Comparison of ENCODE assay signal across 30 mouse cellular contexts in genomic region chr15:89462176-89462575, GRCm38 (mm10). TPM values are rescaled to one million over a fixed set of nuclear protein-coding genes. Genes with fewer than 3 reads are reported as not detected.
"Had no signal": no experiment of that assay in that cellular context is flagged by ENCODE, and none has a peak within 500 bp of the region (broad histone marks: within the 10 kb centered on the region; RNA-seq: fewer than 3 reads in every experiment).

No protein-coding gene starts in this region.

- ATAC-seq: forebrain, embryonic 13.5 days; forebrain, embryonic 14.5 days; forebrain, embryonic 15.5 days; forebrain, embryonic 16.5 days; forebrain, postnatal 0 days had no signal

- H3K36me3 ChIP-seq: embryonic facial prominence, embryonic 12.5 days; embryonic facial prominence, embryonic 13.5 days; embryonic facial prominence, embryonic 15.5 days had no signal

- H3K4me1 ChIP-seq: embryonic facial prominence, embryonic 12.5 days; embryonic facial prominence, embryonic 13.5 days; embryonic facial prominence, embryonic 15.5 days; forebrain, embryonic 15.5 days had no signal

- H3K27ac ChIP-seq: embryonic facial prominence, embryonic 10.5 days; embryonic facial prominence, embryonic 12.5 days; embryonic facial prominence, embryonic 13.5 days; embryonic facial prominence, embryonic 15.5 days; forebrain, embryonic 10.5 days; forebrain, embryonic 12.5 days; forebrain, embryonic 13.5 days; forebrain, embryonic 15.5 days; gastrocnemius, adult 2 months; heart, adult 2 months had no signal

- H3K9me3 ChIP-seq: embryonic facial prominence, embryonic 10.5 days; embryonic facial prominence, embryonic 12.5 days; embryonic facial prominence, embryonic 13.5 days; embryonic facial prominence, embryonic 15.5 days; forebrain, embryonic 10.5 days; forebrain, embryonic 12.5 days; forebrain, embryonic 13.5 days; forebrain, embryonic 15.5 days had no signal

- H3K27me3 ChIP-seq: embryonic facial prominence, embryonic 12.5 days; forebrain, embryonic 12.5 days; forebrain, embryonic 13.5 days; forebrain, embryonic 15.5 days had no signal

- H3K4me3 ChIP-seq: embryonic facial prominence, embryonic 10.5 days; embryonic facial prominence, embryonic 12.5 days; embryonic facial prominence, embryonic 13.5 days; embryonic facial prominence, embryonic 15.5 days; erythroblast, embryonic 14.5 days; forebrain, embryonic 10.5 days; forebrain, embryonic 12.5 days; forebrain, embryonic 13.5 days; forebrain, embryonic 15.5 days; gastrocnemius, adult 2 months; heart, adult 2 months had no signal

- H3K9ac ChIP-seq: embryonic facial prominence, embryonic 12.5 days; embryonic facial prominence, embryonic 13.5 days; embryonic facial prominence, embryonic 15.5 days; forebrain, embryonic 12.5 days; forebrain, embryonic 13.5 days; forebrain, embryonic 15.5 days; forebrain, postnatal 0 days had no signal

- DNase-seq: cerebellum, adult 8-10 months; cerebellum, postnatal 10 days; cerebellum, postnatal 14 days; cerebellum, postnatal 25 days; embryo, embryonic 11 days; forebrain, postnatal 0 days; gastrocnemius, adult 2 months; gastrocnemius, postnatal 10 days; gastrocnemius, postnatal 14 days; gastrocnemius, postnatal 25 days; gastrocnemius, postnatal 36 days; heart, adult 18-20 months; heart, adult 2 months had no signal

- H3K4me2 ChIP-seq: embryonic facial prominence, embryonic 12.5 days; embryonic facial prominence, embryonic 13.5 days; embryonic facial prominence, embryonic 15.5 days; forebrain, embryonic 12.5 days; forebrain, embryonic 13.5 days; forebrain, embryonic 15.5 days; heart, embryonic 11.5 days had no signal

RNA-seq across cellular contexts. Expression of gene Mapk8ip2, which starts 8.5 kb away (rescaled TPM):
- total RNA-seq: common myeloid progenitor, adult 5-6 weeks; granulocyte monocyte progenitor cell, adult 5-6 weeks had no signal
- polyA plus RNA-seq: erythroblast, embryonic 14.5 days had no signal

RNA-seq across cellular contexts. Expression of gene Gm44502, which starts 32.7 kb away (rescaled TPM):
- total RNA-seq: gastrocnemius, postnatal 25 days had no signal
- polyA plus RNA-seq: embryonic facial prominence, embryonic 10.5 days; embryonic facial prominence, embryonic 11.5 days; embryonic facial prominence, embryonic 12.5 days; embryonic facial prominence, embryonic 13.5 days; embryonic facial prominence, embryonic 14.5 days; embryonic facial prominence, embryonic 15.5 days; forebrain, embryonic 10.5 days; forebrain, embryonic 11.5 days; forebrain, embryonic 12.5 days; forebrain, embryonic 13.5 days; forebrain, embryonic 14.5 days; forebrain, embryonic 15.5 days; forebrain, embryonic 16.5 days; forebrain, postnatal 0 days had no signal
